Mouse (Mus musculus): ENCODE measurements around the gene Stim1. TPM values are rescaled to one million over a fixed set of nuclear protein-coding genes. Genes with fewer than 3 reads are reported as not detected.
"Not testable (repeated sequence)": the region's sequence is repeated elsewhere in the genome, so short reads cannot be mapped to it uniquely, and the experiment has no call there.

The Stim1 gene
- polyA plus RNA-seq, 1 experiment: 84.9 TPM

DNA sequence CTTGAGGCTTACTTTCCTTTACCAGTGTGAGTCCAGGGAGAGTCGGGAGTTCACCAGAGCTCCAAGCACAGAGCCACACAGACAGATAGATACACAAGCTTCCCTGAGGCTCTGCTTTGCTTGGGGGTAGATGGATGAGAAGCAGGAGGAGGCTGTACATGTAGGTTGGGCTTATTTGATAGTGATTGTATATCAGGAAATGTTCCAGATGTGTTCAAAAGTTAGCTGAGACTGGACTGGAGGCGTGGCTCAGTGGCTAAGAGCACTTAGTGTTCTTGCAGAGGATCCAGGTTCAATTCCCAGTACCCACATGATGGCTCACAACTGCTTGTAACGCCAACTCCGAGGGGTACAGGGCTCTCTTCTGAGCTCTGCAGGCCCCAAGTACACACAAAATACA, 210.8 kb downstream of the Stim1 start:
- no peak for DNase-seq
- Histone ChIP-seq H3K4me3 (replicated peaks; ENCODE audit: insufficient read depth, low read depth, low read length) (no peak overlapping the region), H3K27ac (ENCODE audit: insufficient read depth, low read length) (no peak overlapping the region), H3K4me1 (ENCODE audit: control insufficient read depth, insufficient read depth, low read length) (no peaks in the 10 kb centered on the region), H3K27me3 (ENCODE audit: control insufficient read depth, insufficient read depth, low read length) (no peaks in the 10 kb centered on the region)
- 90% methylated on average over 4 of the region's 4 CpGs for WGBS
- TF ChIP-seq POLR2A (IDR thresholded peaks at IDR 0.05; ENCODE audit: borderline replicate concordance, insufficient read depth, low read length) (no peak), CTCF (IDR thresholded peaks at IDR 0.05; ENCODE audit: borderline replicate concordance, insufficient read depth, low read depth, low read length) (no peak)

DNA sequence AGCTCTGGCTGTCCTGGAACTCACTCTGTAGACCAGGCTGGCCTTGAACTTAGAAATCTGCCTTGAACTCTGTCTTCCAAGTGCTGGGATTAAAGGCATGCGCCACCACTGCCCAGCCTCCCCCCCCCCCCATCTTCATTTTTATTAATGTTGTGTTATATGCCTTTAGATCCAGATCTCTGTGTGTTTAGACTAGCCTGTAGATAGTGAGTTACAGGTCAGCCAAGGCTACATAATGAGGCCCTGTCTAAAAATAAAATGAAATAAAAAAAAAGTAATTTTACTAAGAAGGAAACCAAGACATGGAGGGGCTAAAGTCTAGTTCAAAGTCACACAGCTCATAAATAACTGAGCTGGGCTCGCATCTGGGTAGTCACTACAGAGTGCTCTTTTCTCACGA, 211.3 kb downstream of the Stim1 start:
- Histone ChIP-seq H3K27me3 (ENCODE audit: control insufficient read depth, insufficient read depth, low read length) (no peaks in the 10 kb centered on the region), H3K27ac (ENCODE audit: insufficient read depth, low read length) (no peak overlapping the region), H3K4me1 (ENCODE audit: control insufficient read depth, insufficient read depth, low read length) (no peaks in the 10 kb centered on the region), H3K4me3 (replicated peaks; ENCODE audit: insufficient read depth, low read depth, low read length) (no peak overlapping the region)
- WGBS: 84% methylated on average over 3 of the region's 3 CpGs
- DNase-seq: no peak
- TF ChIP-seq CTCF (IDR thresholded peaks at IDR 0.05; ENCODE audit: borderline replicate concordance, insufficient read depth, low read depth, low read length): no peak
- TF ChIP-seq POLR2A (IDR thresholded peaks at IDR 0.05; ENCODE audit: borderline replicate concordance, insufficient read depth, low read length): no peak

DNA sequence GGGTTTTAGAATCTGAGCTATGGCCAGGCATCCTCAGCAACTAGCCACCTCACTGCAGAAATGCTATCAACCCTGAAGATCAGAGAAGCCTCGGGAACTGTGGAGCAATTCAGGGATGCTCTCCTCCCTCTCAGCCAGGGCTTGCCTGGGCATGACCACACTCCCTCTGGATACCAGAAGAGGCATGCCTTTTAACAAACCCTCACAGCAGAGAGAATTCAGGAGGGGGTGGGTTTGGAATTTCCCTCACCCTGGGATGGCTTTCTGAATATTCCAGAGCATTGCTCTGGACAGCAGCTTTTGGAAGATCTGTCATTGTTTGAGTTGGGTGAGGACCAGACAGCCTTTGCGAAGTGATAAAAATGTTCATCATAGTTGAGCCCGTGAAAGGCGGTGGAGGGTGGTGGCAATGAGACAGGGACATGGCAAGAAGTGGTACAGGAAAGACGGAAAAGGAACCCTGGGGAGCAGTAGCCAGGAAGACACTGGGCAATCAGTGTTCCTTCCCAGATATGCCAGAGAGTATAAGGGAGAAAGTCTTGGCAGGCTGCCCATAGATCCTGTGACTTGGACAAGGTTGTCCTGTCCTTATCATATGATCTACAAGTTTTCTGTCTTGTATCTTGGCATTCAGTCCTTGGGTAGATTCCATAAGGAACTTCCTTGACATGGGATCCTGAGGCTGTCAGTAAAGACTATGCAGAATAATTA, 211.9 kb downstream of the Stim1 start:
- Histone ChIP-seq H3K4me1 (ENCODE audit: control insufficient read depth, insufficient read depth, low read length) (no peaks in the 10 kb centered on the region), H3K27me3 (ENCODE audit: control insufficient read depth, insufficient read depth, low read length) (no peaks in the 10 kb centered on the region), H3K4me3 (replicated peaks; ENCODE audit: insufficient read depth, low read depth, low read length) (no peak overlapping the region), H3K27ac (ENCODE audit: insufficient read depth, low read length) (no peak overlapping the region)
- no peak for DNase-seq
- no peak for TF ChIP-seq CTCF (IDR thresholded peaks at IDR 0.05; ENCODE audit: borderline replicate concordance, insufficient read depth, low read depth, low read length)
- no peak for TF ChIP-seq POLR2A (IDR thresholded peaks at IDR 0.05; ENCODE audit: borderline replicate concordance, insufficient read depth, low read length)
- 46% methylated on average over 5 of the region's 5 CpGs for WGBS

DNA sequence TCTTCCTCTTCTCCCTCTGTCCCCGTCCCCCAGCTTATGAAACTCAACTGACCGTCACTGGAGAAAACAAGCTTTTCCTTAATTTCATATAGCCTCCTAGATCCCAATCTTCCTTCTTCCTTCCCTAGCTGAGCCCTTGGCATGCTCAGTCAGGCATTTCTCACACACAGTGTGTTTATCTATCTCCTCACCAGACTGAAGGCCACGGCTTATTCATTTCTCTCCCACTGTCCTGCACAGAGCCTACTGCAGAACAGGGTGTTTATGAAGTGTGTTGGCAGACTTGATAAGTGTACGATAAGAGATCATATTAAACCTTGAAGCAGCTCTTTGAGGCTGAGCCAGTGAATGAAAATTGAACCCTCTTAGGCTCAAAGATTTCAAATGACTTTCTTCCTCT, 213.2 kb downstream of the Stim1 start:
- Histone ChIP-seq H3K4me3 (replicated peaks; ENCODE audit: insufficient read depth, low read depth, low read length) (no peak overlapping the region), H3K4me1 (ENCODE audit: control insufficient read depth, insufficient read depth, low read length) (no peaks in the 10 kb centered on the region), H3K27ac (ENCODE audit: insufficient read depth, low read length) (no peak overlapping the region), H3K27me3 (ENCODE audit: control insufficient read depth, insufficient read depth, low read length) (no peaks in the 10 kb centered on the region)
- WGBS: 90% methylated on average over 4 of the region's 4 CpGs
- no peak for TF ChIP-seq CTCF (IDR thresholded peaks at IDR 0.05; ENCODE audit: borderline replicate concordance, insufficient read depth, low read depth, low read length)
- TF ChIP-seq POLR2A (IDR thresholded peaks at IDR 0.05; ENCODE audit: borderline replicate concordance, insufficient read depth, low read length): no peak
- DNase-seq: no peak

DNA sequence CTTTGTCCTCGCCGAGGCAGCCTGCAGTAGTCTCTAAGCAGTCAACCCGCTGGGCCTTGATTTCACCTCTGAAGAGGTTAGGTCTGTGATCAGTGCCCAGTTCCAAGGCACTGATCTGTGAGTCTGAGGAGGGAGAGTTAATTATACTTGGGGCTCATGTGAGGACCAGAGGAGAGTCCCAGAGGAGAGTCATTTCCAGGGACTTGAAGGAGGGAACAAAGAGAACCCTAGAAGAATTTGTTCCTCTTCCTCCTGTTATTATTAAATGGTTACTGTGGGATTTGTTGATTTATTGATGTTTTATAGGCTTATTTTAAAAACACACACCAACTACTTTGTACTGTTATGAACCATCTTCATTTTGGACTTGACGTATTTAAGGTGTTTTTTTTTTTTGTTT, 214.0 kb downstream of the Stim1 start, which contains the start of gene Olfr543:
Gene Olfr543, minus strand, starts transcription at position 101 of the 400 bp plus-strand sequence.
- no peak for DNase-seq
- Histone ChIP-seq H3K27ac (ENCODE audit: insufficient read depth, low read length) (no peak within 1 kb of the TSS), H3K4me1 (ENCODE audit: control insufficient read depth, insufficient read depth, low read length) (no peaks in the 10 kb centered on the region), H3K27me3 (ENCODE audit: control insufficient read depth, insufficient read depth, low read length) (no peaks in the 10 kb centered on the region), H3K4me3 (replicated peaks; ENCODE audit: insufficient read depth, low read depth, low read length) (no peak within 1 kb of the TSS)
- no peak for TF ChIP-seq POLR2A (IDR thresholded peaks at IDR 0.05; ENCODE audit: borderline replicate concordance, insufficient read depth, low read length)
- TF ChIP-seq CTCF (IDR thresholded peaks at IDR 0.05; ENCODE audit: borderline replicate concordance, insufficient read depth, low read depth, low read length): no peak
- whole genome bisulfite sequencing: 98% methylated on average over 4 of the region's 4 CpGs

DNA sequence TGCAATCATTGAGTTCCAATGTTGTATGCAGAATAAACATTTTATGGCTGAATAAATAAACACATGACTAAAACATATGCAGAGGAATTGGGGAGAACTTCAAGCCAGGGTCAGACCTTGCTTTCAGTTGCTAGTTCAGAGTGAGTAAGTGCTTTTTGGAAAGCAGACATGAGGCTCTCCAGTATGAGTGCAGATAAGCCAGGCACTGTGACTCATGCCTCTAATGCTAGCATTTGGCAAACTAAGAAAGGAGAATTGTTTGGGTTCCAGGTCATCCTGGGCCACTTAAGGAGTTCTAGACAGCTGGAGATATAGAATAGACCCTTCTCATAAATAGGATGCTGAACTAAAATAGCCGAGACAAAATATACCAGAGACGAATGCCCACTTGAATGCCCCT, 216.1 kb downstream of the Stim1 start:
- TF ChIP-seq CTCF (IDR thresholded peaks at IDR 0.05; ENCODE audit: borderline replicate concordance, insufficient read depth, low read depth, low read length) (no peak), POLR2A (IDR thresholded peaks at IDR 0.05; ENCODE audit: borderline replicate concordance, insufficient read depth, low read length) (no peak)
- H3K4me3 ChIP-seq (replicated peaks; ENCODE audit: insufficient read depth, low read depth, low read length): no peak overlapping the region
- DNase-seq: no peak
- no peaks in the 10 kb centered on the region for H3K27me3 ChIP-seq (ENCODE audit: control insufficient read depth, insufficient read depth, low read length)
- 89% methylated on average over 2 of the region's 2 CpGs for WGBS
- no peak overlapping the region for H3K27ac ChIP-seq (ENCODE audit: insufficient read depth, low read length)
- no peaks in the 10 kb centered on the region for H3K4me1 ChIP-seq (ENCODE audit: control insufficient read depth, insufficient read depth, low read length)

DNA sequence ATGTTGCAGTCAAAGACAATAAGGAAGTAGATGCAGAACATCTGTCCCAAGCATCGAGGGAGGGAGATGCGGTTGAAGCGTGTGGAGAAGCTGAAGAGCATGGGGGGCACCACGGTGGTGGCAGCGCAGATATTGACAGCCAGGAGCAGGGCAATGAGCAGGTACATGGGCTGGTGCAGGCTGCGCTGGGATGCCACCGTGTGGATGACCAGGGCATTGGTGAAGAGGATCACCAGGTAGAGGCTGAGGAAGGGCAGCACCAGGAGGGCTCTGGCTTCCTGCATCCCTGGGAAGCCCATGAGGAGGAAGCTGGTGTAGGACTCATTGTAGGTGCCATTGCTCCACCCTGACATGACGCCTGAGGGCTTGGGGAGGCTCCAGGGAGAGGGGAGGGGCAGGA, 217.2 kb downstream of the Stim1 start:
- H3K27me3 ChIP-seq (ENCODE audit: control insufficient read depth, insufficient read depth, low read length); H3K27ac ChIP-seq (ENCODE audit: insufficient read depth, low read length); DNase-seq; H3K4me1 ChIP-seq (ENCODE audit: control insufficient read depth, insufficient read depth, low read length); H3K4me3 ChIP-seq (replicated peaks; ENCODE audit: insufficient read depth, low read depth, low read length): not testable (repeated sequence)
- 67% methylated on average over 8 of the region's 8 CpGs for WGBS

DNA sequence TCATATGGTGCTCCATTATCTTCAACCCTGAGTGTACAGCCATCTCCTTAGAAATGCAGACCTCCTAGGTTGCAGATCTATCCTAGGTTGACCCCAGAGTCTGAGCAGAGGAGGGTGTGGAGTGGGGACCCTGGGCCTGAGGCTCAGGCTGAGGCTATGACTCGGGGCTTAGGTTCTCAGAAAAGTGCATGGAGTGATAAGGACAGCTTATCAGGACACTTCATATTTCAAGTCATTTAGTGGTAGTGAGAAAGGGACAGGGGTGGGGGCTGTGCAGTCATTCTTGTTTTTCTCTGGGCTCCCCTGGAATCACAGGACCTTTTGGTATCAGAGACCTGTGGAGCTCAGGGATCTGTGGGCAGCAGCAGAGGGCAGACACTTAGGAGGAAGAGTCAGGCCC, 218.5 kb downstream of the Stim1 start:
- H3K4me3 ChIP-seq (replicated peaks; ENCODE audit: insufficient read depth, low read depth, low read length): no peak overlapping the region
- TF ChIP-seq POLR2A (IDR thresholded peaks at IDR 0.05; ENCODE audit: borderline replicate concordance, insufficient read depth, low read length) (no peak), CTCF (IDR thresholded peaks at IDR 0.05; ENCODE audit: borderline replicate concordance, insufficient read depth, low read depth, low read length) (no peak)
- 91% methylated on average over 1 of the region's 1 CpGs for WGBS

More for the DNA sequence above, 218.5 kb downstream of the Stim1 start:
- H3K4me1 ChIP-seq (ENCODE audit: control insufficient read depth, insufficient read depth, low read length): no peaks in the 10 kb centered on the region
- no peak for DNase-seq
- no peaks in the 10 kb centered on the region for H3K27me3 ChIP-seq (ENCODE audit: control insufficient read depth, insufficient read depth, low read length)
- H3K27ac ChIP-seq (ENCODE audit: insufficient read depth, low read length): no peak overlapping the region

Other genes with a start within 250 kb of the Stim1 start
- gene Il18bp, start 249.1 kb upstream of the Stim1 start, polyA plus RNA-seq (2012; rRNA removed): 13.7 and 14.6 TPM in 2 replicates
- 65.3 and 66.6 TPM in 2 replicates for gene Rnf121, start 202.3 kb upstream of the Stim1 start, polyA plus RNA-seq (2012; rRNA removed)
- 48.8 and 48.9 TPM in 2 replicates for gene Xndc1, start 202.3 kb upstream of the Stim1 start, polyA plus RNA-seq (2012; rRNA removed)
- gene Xntrpc, start 202.1 kb upstream of the Stim1 start, polyA plus RNA-seq (2012; rRNA removed): 3.8 and 4.7 TPM in 2 replicates
- 0.39 and 1.6 TPM in 2 replicates for gene Trpc2, start 184.7 kb upstream of the Stim1 start, polyA plus RNA-seq (2012; rRNA removed)
- not detected in 2 replicates for gene Art1, start 166.1 kb upstream of the Stim1 start, polyA plus RNA-seq (2012; rRNA removed)
- gene Art5, start 158.3 kb upstream of the Stim1 start, polyA plus RNA-seq (2012; rRNA removed): not detected in 2 replicates
- 0.05 and 0.08 TPM in 2 replicates for gene Chrna10, start 151.0 kb upstream of the Stim1 start, polyA plus RNA-seq (2012; rRNA removed)
- gene Nup98, start 57.6 kb upstream of the Stim1 start, polyA plus RNA-seq (2012; rRNA removed): 19.0 and 20.2 TPM in 2 replicates
- 32.9 and 35.2 TPM in 2 replicates for gene Pgap2, start 57.6 kb upstream of the Stim1 start, polyA plus RNA-seq (2012; rRNA removed)
- 71.1 and 87.6 TPM in 2 replicates for gene Rhog, start 11.8 kb upstream of the Stim1 start, polyA plus RNA-seq (2012; rRNA removed)
- 17.0 and 20.0 TPM in 2 replicates for gene Rrm1, start 173.9 kb downstream of the Stim1 start, polyA plus RNA-seq (2012; rRNA removed)
- gene Olfr543, start 213.9 kb downstream of the Stim1 start, polyA plus RNA-seq (2012; rRNA removed): not detected in 2 replicates
- not detected in 2 replicates for gene Olfr544, start 220.5 kb downstream of the Stim1 start, polyA plus RNA-seq (2012; rRNA removed)
- gene Olfr545, start 231.8 kb downstream of the Stim1 start, polyA plus RNA-seq (2012; rRNA removed): not detected in 2 replicates